Mouse (Mus musculus) layer of hippocampus, postnatal 25 days (tissue): ENCODE measurements around the gene Hist1h2ah. TPM values are rescaled to one million over a fixed set of nuclear protein-coding genes. Genes with fewer than 3 reads are reported as not detected.

ENCODE experiments used
- DNase-seq, 2 experiments: peaks; one replicate each; pipeline ENCODE4 v3.0.0; 2022; ENCODE audit warnings: mixed read lengths in 2 of 2, low spot score in 1 of 2; ENCODE audit errors: extremely low spot score in 1 of 2
- total RNA-seq, 2 experiments: library from RNA; stranded (reverse); gene quantifications; 2 replicates each; pipeline ENCODE4 v1.2.3; 2021

Hist1h2ah gene
- total RNA-seq, 2 experiments from 2014 or later = 22.3 to 38.6 TPM

- DNase-seq = no peak
Observed at GRCm38 (mm10) chr13:22013716-22014115, 21.7 kb downstream of the Hist1h2ah start.

DNA sequence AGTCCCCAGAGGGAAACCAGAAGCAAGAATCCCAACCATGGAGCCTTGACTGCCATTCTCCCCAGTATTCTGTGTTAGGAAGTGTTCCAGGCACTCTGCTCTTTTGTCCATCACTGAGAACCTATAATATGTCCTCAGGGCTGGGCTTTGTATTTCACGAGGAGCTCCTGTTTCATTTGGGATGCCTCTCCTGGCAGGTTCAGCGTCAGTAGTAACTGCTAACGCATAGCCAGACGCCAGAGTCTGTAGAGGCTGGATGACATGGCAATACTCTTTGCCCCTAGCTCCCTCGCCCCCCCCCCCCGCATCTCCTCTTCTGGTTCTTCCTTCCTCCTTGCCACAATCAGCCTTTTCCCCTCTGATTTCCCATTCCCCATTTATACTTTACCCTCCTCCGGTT is 25.7 kb downstream of the Hist1h2ah start, which contains the start of gene Prss16:
Gene Prss16 (minus strand): TSS at position 101 of the 400 bp plus-strand sequence.
- no peak for DNase-seq

- no peak for DNase-seq
Observed at GRCm38 (mm10) chr13:22008707-22009106, 26.7 kb downstream of the Hist1h2ah start.

DNA sequence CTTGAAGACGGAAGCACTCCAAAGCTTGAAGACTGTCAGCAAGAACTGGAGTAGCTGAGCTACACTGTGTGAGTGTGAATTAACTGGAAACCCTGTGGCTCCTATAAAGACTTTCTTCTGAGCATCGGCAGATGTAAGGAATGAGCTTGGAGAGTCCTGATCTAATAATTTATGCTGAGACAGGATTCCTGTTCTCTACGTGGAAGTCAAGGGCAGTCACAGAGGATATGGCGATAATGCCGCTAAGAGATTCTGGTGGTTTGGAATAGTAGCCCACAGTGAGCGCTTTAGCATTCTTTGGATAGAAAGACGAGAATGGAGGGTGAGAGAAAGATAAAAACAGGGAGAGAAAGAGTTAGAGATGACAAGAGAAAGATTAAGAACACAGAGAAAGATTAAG is 27.5 kb downstream of the Hist1h2ah start:
- no peak for DNase-seq

DNA sequence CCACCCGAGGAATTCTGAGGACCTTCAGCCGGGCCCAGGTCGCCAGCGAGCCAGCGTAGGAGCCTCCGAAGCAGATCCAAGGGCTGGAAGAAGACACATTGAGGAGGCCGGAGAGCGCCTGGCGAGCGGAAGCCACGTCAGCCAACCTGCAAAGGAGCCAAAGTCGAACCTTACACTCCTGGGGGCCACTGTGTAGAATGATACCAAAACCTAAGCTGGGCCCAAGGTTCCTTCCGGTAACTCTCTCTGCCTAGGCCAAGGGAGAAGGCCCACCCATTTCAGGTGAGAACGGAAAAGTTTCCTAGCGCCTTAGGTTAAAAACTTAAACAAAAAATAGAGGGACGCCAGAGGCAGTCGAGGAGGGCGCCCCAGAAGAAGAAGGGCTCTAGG is 28.3 kb downstream of the Hist1h2ah start:
- no peak for DNase-seq

DNA sequence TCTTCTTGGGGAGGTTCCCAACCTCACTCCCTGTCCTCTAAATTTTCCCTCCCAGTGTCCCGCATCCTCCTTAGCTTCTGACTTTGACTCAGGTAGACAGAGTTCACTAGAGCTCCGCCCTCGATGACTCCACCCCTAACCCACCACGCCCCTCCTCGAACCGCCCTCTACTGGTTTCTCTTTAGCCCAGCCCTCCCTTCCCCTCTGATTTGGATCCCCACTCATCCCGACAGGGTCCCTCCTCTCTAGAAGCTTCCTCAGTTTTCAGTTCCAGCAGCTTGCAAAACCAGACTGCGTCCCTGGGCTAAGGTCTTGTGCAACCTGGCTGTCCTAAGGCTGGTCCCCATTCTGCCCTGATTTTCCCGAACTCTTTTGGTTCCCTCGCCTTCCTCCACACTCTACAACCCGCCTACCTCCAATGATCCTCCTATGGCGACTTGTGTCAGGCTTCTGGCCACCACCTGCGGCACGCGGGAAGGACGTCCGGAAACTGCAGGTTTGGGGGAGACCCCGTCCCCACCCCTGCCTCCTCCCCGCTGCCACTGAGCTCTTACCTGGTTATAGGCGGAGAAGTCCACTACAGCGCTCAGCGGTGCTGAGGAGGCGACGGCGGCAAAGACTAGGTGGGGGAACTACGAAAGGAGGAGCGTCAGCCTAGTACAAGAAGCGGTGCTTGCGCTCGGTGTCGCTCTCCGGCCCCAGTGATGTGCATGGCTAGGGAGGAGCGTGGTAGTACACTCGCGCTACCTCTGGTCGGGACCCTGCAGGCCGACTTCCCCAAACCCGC is 28.8 kb downstream of the Hist1h2ah start:
- no peak for DNase-seq

DNA sequence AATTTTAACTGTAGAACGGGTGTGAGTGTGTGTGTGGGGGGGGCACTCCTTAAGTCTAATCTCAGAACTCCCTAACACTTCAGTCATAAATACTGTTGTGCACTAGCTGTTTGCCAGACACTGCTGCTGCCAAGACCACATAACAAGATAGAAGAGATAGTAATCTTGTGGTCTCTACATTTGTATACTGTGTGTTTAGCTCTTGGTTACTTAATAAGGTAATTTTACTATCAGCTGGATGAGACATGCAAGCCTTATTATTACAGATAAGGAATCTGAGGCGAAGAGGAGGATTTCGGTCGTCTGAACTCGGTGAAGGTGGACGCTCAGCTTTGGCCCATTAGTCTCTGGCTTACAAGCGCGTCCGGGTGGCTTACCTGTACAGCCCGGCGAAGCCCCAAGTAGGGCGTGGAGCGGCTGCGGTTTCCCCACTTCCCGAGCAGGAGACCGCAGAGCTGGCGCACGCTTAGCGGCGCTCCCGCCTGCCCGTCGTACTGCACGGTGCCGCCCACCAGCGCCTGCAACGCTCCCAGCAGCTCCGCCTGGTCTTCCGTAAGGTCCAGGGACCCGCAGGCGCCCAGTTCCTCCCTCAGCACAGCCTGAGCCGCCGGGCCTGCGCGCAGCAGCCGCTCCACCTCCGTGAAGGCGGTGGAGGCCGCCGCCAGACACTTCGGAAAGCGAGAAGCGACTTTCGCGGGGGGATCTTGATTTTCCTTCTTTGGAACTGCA is 29.6 kb downstream of the Hist1h2ah start:
- no peak for DNase-seq

GRCm38 (mm10) chr13:22001823-22002222 is 33.5 kb downstream of the Hist1h2ah start:
- DNase-seq = no peak

GRCm38 (mm10) chr13:22001346-22001745 is 34.0 kb downstream of the Hist1h2ah start:
- no peak for DNase-seq

- no peak for DNase-seq
Observed at GRCm38 (mm10) chr13:21999147-21999546, 36.2 kb downstream of the Hist1h2ah start.

DNA sequence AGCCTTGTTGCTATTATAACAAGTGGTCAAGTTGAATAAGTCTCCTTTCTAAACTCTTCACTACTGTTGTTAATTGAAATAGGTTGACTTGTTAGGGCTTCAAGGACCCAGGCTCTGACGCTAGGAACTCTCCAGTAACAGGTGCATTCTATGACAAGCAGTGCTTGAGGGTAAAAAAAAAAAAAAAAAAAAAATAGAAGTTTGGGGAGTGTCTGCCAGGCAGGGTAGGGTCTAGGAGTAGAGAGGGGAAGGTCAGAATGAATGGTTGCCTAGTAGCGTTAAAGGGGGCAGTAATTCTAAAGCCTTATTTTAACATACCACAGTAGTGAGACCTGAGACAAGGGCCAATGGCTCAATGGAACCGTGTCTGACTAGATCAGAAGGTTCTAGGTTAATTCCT is 37.0 kb downstream of the Hist1h2ah start:
- no peak for DNase-seq

DNA sequence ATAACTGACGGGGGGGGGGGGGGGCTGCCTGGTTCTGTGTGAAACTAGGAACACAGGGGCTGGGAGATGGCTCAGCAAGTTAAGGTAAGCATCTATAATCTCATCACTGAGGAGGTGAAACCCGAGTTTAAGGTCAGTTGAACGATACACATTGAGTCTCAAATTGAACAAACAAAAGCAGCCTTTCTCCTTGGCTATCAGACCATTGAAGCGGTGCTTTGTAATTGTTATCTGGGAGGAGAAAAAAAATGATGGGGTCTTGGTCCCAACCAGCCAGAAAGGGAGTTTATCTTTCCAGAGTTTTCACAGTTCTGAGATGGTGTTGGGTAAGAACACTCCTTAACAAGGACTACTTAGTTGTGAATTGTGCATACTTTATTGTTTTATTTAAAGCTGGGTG is 37.5 kb downstream of the Hist1h2ah start:
- DNase-seq = no peak

DNA sequence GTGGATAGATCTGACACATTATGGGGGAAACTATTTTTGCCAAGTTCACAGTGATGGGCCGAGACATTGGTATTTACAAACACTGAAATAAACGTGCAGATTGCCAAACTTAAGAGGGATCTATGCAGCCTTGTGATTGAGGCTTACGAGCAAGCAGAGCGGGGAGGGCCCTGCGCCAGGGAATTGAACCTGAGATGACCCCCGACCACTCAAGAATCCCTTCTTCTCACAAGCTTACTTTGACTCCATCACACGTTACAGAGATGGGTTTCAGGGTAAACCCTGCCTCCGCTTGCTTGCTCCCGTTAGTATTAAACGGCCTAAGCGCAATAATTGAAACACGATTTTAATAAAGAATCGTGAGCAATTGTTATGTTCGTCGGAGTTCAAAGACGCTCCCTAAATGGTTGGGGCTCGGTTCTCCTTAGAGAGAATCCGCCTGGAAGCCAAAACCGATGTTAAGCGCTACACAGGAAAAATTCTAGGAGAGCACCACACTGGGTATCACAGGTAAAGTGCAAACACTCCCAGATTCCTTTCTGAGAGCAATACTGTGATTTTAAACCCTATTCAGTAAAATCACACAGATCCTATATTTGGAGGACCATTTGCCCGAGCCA is 38.1 kb downstream of the Hist1h2ah start:
- DNase-seq = no peak

DNA sequence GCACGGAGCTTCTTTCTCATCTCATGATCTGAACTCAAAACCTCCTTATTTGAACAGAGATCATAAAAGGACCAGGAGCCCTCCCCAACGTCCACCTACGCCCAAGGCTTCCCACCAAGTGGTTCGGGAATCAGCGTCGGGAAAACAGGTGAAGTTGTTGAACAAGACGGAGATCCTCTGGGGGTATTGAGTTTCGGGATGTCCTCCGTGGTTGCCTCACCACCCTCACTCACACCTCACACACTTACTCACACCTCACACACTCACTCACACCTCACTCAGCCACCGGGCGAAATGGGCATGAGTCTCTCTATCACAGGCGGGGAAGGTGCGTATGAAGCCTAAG is 38.6 kb downstream of the Hist1h2ah start:
- DNase-seq = no peak

- no peak for DNase-seq
Observed at GRCm38 (mm10) chr13:21996101-21996839, 39.1 kb downstream of the Hist1h2ah start.

GRCm38 (mm10) chr13:21995331-21995914 is 39.9 kb downstream of the Hist1h2ah start:
- no peak for DNase-seq

- DNase-seq = no peak
Observed at GRCm38 (mm10) chr13:21994896-21995295, 40.5 kb downstream of the Hist1h2ah start.

DNA sequence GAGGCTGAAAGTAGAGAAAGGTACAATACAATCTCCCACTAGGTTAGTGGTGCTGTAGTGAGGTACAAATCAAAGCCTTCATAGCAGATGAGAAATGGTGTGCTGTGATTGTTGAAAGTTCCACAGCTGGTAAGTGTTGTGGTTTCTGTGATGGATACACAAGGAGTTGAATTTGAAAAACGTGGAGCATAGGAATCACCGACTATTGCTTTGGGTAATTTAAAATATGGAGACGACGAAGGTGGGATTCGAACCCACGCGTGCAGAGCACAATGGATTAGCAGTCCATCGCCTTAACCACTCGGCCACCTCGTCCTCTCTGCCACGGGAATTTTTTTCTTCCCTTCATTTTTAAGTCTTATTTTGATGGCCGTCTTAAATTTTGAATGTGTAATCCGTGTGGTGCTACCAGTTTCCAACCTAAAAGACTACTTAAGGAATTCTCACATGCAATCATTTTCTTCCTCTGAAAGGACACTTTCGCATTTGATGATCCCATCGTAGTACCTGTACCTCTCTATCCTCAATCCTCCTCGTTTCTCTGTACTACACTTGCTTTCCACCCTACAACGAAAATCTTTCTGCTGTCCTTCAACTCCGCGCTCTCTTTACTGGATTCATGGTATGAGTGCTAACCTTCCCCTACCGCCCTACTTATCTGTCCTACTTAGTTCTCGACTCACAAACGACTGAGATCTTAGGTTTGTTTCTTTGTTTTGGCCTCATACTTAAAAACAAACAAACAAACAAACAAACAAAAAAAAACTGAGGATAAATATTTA is 41.2 kb downstream of the Hist1h2ah start:
- DNase-seq = no peak

GRCm38 (mm10) chr13:21992550-21992949 is 42.8 kb downstream of the Hist1h2ah start:
- DNase-seq = no peak
